Mouse (Mus musculus) embryo, embryonic 10.5 days (tissue): Measurements from ENCODE around the gene Alg14.

Source experiments
- DNase-seq: peaks from one replicate; pipeline ENCODE4 v3.0.0-alpha.2; 2015; ENCODE audit warnings: low spot score

Gene Alg14

GRCm38 (mm10) chr3:121365131-121365530, 73.6 kb downstream of the Alg14 start:
- no peak for DNase-seq

GRCm38 (mm10) chr3:121368616-121369015, 77.0 kb downstream of the Alg14 start:
- DNase-seq = no peak

GRCm38 (mm10) chr3:121369517-121369916, 77.9 kb downstream of the Alg14 start:
- no peak for DNase-seq

DNA sequence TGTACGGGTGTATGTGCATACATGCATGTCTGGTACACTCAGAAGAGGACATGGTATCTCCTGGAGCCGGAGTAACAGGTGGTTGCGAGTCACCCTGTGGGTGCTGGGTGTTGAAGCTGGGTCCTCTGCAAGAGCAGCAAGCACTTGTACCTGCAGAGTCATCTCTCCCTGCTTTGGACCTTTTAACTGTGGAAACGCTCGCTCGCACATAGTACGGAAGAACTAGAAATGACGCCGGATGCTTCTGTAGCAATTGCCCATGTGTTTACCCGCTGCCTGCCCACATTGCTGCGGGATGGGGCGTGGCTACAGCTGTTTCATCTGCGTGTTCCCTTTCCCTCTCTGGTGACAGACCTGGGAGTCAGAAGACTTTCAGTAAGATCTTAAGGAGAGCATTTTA, 78.7 kb downstream of the Alg14 start:
- DNase-seq = no peak

- no peak for DNase-seq
These were observed 79.4 kb downstream of the Alg14 start for GRCm38 (mm10) chr3:121370830-121371526.

DNA sequence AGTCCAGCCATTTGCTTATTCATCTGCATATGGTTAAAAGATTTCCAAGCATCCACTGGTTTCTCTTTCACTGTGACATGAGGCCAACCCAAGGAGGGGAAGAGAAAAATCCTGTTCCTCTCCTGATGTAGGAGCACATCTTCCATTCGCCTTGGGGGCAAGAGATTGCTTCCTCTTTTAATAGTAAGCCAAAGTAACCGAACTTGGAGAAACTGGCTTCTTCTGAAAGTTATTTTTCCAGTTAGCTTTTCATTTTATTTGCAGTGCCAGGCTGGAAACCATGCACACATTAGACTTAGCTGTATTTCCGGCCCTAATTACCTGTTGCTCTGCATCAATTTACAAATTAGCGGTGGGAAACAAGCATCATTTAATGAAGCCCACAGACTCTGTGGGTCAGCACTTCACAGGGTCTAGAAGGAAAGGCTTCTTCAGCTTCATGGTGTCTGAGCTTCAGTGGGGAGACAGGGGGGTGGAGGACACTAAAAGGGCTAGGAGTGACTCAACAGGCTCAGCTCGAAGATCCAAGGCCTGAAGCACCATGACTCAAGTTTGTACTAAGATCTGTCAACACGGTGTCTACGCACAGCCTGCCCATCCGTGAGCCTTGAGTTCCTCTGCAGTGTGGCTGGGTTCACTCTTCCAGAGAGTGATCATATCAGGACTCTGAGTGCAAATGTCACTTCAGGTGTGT, 80.1 kb downstream of the Alg14 start:
- DNase-seq = no peak

- DNase-seq = no peak
These were observed 82.4 kb downstream of the Alg14 start for GRCm38 (mm10) chr3:121373897-121374441.

DNA sequence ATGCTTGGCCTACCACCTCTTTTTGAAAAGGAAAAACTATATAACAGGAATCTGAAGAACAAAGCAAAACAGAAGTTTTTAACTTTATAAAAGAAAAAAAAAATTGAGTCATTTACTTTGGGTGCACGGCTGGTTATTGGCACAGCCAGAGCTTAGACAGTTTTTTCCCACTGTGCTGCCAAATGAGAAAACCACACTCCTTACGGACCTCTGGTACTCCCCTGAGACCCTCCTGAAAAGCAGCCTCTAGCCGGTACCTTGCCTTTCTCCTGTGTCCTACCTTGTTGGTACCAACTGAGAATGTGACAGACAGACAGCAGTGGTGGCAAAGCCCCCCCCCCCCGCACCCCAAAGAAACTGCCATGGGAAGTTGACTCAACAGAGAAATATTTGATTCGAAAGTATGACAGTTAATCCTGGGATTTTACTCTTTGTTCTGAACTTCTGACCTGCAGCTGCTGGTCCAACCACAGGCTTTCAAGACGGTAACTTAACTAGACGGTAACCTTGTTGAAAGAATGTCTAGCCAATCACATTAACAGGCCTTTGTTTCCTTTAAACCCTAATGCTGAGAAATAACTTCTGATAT, 84.1 kb downstream of the Alg14 start:
- no peak for DNase-seq

- DNase-seq = peak; percentile 75
These were observed 87.4 kb downstream of the Alg14 start for GRCm38 (mm10) chr3:121378708-121379612.

DNA sequence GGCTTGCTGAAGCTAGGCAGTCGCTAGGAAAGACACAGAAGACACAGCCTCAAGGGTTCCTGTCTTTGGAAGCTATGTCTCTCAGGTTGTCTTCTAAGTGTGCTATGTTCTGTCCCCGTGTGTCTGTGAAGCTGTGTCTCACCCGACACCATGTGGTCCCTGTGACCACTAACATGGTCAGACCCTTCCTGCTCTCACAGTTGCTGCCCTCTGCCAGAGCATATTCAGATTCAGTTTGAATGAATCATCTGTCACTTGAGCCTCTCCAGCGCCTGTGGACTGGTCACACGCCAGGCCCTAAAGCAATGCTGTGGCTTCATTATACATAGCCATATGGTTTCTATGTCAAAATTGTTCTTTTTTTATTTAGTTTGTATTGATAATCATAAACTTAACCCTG, 88.1 kb downstream of the Alg14 start:
- DNase-seq = no peak

DNA sequence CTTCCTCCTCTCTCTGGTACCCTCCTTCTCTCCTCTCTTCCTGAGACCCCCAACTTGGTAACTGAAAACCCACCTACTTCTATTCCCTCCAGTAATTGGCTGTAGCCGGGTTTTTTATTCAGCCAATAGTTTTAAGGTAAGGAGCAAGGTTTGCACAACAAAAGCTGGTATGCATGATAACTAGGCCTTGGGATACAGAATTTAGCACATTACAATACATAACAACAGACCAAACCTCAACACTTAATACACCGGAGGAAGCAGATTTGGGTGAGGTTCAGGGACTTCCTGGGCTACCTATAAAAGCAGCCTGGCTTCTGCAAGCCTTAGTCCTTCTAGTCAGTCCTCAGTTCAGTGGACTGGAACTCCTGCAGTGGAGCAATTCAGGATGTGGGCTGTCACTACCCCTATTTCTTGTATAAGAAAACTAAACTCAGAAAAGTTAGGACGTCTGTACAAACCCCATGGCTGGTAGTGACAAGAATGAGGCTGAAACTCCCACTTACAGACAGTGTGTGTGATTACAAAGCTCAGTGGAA, 96.0 kb downstream of the Alg14 start:
- DNase-seq = no peak

GRCm38 (mm10) chr3:121389366-121389765, 97.8 kb downstream of the Alg14 start:
- no peak for DNase-seq

GRCm38 (mm10) chr3:121389860-121390530, 98.4 kb downstream of the Alg14 start:
- peak; percentile 76 for DNase-seq

- DNase-seq = peak; percentile 48
These were observed 99.2 kb downstream of the Alg14 start for GRCm38 (mm10) chr3:121390724-121391123.

DNA sequence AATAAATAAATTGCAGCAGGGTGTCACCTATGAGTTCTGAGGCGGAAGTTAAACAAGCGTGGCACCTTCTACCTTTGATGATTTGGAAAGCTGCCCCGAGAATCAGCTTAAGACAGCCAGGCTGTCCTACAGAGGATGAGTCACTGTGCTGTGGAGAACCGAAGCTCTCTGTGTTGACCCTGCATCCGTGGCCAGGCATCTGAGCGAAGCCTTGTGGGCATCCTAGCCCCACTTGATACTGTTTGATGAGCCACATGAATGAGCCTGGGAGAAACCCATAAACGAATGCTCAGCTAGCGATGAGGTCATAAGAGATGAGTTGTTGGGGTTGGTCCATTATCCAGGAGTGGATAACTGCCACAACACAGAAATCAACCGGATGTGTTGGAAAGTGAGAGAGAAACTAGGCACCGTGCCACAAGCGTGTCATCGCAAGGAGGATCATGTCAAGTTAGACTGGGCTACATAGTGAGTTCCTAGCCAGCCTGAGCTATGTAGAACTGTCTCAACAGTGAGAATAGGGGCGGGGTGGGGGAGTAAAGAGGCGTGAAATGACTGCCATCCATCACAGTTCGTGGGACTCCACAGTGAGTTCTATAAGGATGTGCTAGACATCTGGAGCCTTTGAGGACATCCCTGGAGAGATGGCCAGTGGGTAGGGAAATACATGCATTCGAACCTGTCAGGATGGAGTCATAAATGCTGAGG, 104.2 kb downstream of the Alg14 start:
- peak; percentile 55 for DNase-seq

- no peak for DNase-seq
These were observed 105.0 kb downstream of the Alg14 start for GRCm38 (mm10) chr3:121396561-121396960.

- no peak for DNase-seq
These were observed 105.4 kb downstream of the Alg14 start for GRCm38 (mm10) chr3:121397007-121397406.

- no peak for DNase-seq
These were observed 109.8 kb downstream of the Alg14 start for GRCm38 (mm10) chr3:121401384-121401783.

DNA sequence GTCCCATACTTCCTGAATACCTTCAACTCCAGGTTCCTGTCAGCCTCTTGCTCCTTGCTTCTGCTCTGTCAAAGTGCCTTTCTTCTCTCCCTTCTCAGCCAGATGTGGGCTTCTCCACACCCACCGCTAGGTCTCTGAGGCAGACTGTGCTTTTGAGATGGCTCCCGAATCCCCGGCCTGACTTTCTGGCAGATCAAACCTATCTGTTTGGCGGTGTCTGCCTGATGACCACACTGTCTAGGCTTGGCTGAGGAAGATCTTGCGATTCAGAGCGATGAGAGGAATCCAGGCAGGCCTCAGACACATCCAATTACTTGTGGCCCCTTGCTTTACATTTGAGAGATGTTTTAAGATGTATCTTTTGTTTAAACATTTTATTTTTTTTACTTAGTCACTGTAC, 110.5 kb downstream of the Alg14 start:
- no peak for DNase-seq

- DNase-seq = no peak
These were observed 111.9 kb downstream of the Alg14 start for GRCm38 (mm10) chr3:121403449-121403848.
